Mouse (Mus musculus): ENCODE measurements around the gene Neo1. TPM values are rescaled to one million over a fixed set of nuclear protein-coding genes. Genes with fewer than 3 reads are reported as not detected.

Gene Neo1
- total RNA-seq, 2 experiments from 2014 or later, result 78.9 to 80.1 TPM

GRCm38 (mm10) chr9:58879836-58880235 lies 156.4 kb downstream of the Neo1 start:
- TF ChIP-seq CTCF (IDR thresholded peaks at IDR 0.05), result no peak
- intact Hi-C loops (cut with DNase I), result no loop called here
- H3K4me3 ChIP-seq, result no peak overlapping the region
- no peak overlapping the region for H3K27ac ChIP-seq
- DNase-seq (ENCODE audit: extremely low spot score in 1 of 2, low spot score in 2 of 2), result no peak

DNA sequence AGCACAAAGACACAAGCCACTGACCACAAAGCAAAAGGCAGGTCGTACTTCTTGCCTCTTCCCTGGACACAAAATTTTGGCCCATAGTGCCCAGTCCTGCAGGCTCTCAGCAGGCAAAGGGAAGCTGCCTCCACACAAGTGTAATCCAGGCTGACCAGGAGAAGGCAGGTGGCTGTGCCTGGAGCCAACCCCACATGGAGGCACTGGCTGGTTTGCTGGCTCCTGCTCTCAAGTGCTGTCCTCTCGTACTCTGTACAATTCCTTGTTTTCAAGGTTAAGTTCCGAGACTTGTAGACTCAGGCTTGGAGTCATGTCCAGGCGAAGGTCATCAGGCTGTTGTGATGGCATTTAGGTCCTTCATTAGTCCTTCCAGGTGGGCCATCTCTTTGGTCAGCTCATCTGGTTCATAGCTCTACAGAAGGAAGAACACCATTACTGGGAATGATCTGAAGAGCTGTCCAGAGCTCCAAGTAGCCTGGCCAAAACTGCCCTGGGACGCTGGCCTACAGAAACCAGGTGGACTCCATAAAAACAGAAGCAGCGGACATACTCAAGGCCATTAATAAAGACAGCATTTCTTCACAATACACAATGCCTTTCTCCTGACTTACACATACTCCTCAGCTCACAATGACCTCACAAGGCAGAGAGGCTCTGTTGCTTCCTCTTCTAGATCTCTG lies 159.2 kb downstream of the Neo1 start:
- DNase-seq (ENCODE audit: extremely low spot score in 1 of 2, low spot score in 2 of 2), result no peak
- Histone ChIP-seq H3K27ac (no peak overlapping the region), H3K4me3 (no peak overlapping the region)
- intact Hi-C loops (cut with DNase I), result no loop called here
- no peak for TF ChIP-seq CTCF (IDR thresholded peaks at IDR 0.05)

- H3K27ac ChIP-seq, result no peak overlapping the region
- TF ChIP-seq CTCF (IDR thresholded peaks at IDR 0.05), result no peak
- DNase-seq (ENCODE audit: extremely low spot score in 1 of 2, low spot score in 2 of 2), result no peak
- H3K4me3 ChIP-seq, result no peak overlapping the region
- intact Hi-C loops (cut with DNase I), result loop anchor here (2.0 kb wide), 1 partner anchor 337 kb away; no protein-coding TSS in a partner anchor
Observed at GRCm38 (mm10) chr9:58875439-58875838, 160.8 kb downstream of the Neo1 start.

DNA sequence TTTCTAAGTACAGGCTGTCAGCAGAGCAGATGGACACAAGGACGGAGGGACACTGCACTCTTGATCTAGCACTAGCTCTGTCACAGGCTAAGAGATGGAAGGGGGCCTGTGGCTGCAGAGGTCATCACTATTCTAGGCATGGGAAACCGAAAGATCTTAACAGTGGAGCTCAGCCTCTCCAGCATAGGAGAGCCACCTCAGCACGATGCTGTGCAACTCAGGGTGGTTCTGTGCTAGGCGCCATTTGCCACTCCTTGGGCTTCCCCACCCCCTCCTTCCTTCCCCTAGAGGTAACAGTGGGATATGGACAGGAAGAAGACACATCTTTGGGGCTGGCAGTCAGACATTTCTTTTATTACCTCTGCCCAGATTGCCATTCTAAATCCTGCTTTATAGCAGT lies 161.9 kb downstream of the Neo1 start:
- no peak for TF ChIP-seq CTCF (IDR thresholded peaks at IDR 0.05)
- Histone ChIP-seq H3K4me3 (no peak overlapping the region), H3K27ac (no peak overlapping the region)
- no peak for DNase-seq (ENCODE audit: extremely low spot score in 1 of 2, low spot score in 2 of 2)
- intact Hi-C loops (cut with DNase I), result loop anchor here (1.0 to 5.0 kb wide), 3 partner anchors 164 to 336 kb away; no protein-coding TSS in a partner anchor

- DNase-seq (ENCODE audit: extremely low spot score in 1 of 2, low spot score in 2 of 2), result peak; percentile 63 to 71
- peak; percentile 82 for TF ChIP-seq CTCF (IDR thresholded peaks at IDR 0.05)
- intact Hi-C loops (cut with DNase I), result loop anchor here (1.0 to 5.0 kb wide), 3 partner anchors 163 to 335 kb away; no protein-coding TSS in a partner anchor
- Histone ChIP-seq H3K27ac (no peak overlapping the region), H3K4me3 (no peak overlapping the region)
Observed at GRCm38 (mm10) chr9:58873541-58874324, 162.5 kb downstream of the Neo1 start.

DNA sequence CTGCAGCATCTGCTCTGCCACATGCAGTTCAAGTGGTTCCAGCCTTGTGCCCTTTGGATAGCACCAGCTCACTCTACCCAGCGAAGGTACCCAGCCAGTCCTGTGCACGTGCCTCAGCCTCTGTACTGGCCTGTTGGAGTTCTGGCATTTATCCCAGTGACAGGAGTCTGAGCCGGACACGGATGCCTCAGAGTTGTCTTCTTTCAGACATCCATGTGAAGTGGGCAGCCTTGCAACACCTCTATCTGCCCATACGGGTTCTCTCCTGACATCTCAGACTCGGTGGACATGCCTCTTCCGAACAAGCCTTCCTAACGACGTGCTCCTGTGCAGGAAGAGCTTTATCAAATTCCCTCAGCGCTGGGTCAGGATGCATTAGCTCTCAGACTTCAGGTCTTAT lies 165.1 kb downstream of the Neo1 start:
- TF ChIP-seq CTCF (IDR thresholded peaks at IDR 0.05), result no peak
- intact Hi-C loops (cut with DNase I), result loop anchor here (5.0 kb wide), 1 partner anchor 294 kb away; no protein-coding TSS in a partner anchor
- DNase-seq (ENCODE audit: extremely low spot score in 1 of 2, low spot score in 2 of 2), result no peak
- H3K27ac ChIP-seq, result no peak overlapping the region
- H3K4me3 ChIP-seq, result no peak overlapping the region

DNA sequence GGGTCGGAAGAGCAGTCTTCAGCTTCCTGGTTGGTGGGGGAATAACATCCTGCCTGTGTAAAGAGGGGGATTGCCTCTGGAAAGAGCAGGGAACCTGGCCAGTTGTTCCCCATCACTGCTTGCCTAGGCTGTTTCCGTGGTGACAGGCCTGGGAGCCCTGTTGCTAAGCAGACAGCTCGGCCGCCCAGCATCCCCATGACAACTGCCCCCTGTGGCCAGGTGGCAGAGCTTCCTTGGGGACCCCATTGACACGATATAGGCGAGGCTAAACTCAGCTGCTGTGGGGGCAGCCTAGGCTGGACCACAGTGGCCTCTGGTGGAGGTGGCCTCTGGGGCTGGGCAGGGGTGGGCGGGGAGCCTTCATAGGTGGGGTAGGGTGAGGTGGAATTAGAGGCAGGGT lies 172.4 kb downstream of the Neo1 start:
- H3K27ac ChIP-seq, result no peak overlapping the region
- intact Hi-C loops (cut with DNase I), result no loop called here
- H3K4me3 ChIP-seq, result no peak overlapping the region
- DNase-seq (ENCODE audit: extremely low spot score in 1 of 2, low spot score in 2 of 2), result no peak
- TF ChIP-seq CTCF (IDR thresholded peaks at IDR 0.05), result no peak; the same call in 1 of the 2 replicates

DNA sequence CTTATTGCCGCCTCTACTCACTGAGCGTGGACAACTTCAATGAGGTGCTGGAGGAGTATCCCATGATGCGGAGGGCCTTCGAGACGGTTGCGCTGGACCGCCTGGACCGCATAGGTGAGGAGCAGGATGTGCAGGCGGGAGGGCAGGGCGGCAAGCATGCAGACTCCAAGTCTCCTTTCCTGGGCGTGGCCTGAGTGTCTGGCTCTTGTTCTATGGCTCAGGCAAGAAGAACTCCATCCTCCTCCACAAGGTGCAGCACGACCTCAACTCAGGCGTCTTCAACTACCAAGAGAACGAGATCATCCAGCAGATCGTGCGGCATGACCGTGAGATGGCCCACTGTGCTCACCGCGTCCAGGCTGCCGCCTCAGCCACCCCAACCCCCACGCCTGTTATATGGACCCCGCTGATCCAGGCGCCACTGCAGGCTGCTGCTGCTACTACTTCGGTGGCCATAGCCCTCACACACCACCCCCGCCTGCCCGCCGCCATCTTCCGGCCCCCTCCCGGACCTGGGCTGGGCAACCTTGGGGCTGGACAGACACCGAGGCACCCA lies 177.1 kb downstream of the Neo1 start:
- Histone ChIP-seq H3K27ac (no peak overlapping the region), H3K4me3 (no peak overlapping the region)
- intact Hi-C loops (cut with DNase I), result no loop called here
- DNase-seq (ENCODE audit: extremely low spot score in 1 of 2, low spot score in 2 of 2), result no peak
- no peak for TF ChIP-seq CTCF (IDR thresholded peaks at IDR 0.05)

DNA sequence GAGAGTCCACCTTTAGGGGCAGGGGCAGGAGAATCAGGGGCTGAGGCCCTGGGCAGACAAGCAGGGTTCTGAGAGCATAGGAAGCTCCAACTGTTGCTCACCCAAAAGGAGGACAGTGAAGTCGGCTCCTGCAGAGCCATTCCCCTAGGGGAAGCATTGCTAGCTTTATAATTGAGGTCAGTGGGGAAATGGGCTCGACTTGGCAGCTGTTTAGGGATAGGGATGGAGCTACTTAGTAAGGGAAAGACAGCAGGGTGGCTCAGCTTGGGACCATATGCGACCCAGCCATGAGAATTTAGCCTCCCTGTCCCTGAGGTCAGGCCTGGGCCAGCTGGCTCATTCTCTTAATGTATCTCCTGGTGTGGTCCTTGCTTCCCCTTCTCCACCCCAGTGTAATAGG lies 181.3 kb downstream of the Neo1 start:
- intact Hi-C loops (cut with DNase I), result no loop called here
- Histone ChIP-seq H3K4me3 (no peak overlapping the region), H3K27ac (no peak overlapping the region)
- no peak for TF ChIP-seq CTCF (IDR thresholded peaks at IDR 0.05)
- DNase-seq (ENCODE audit: extremely low spot score in 1 of 2, low spot score in 2 of 2), result no peak

DNA sequence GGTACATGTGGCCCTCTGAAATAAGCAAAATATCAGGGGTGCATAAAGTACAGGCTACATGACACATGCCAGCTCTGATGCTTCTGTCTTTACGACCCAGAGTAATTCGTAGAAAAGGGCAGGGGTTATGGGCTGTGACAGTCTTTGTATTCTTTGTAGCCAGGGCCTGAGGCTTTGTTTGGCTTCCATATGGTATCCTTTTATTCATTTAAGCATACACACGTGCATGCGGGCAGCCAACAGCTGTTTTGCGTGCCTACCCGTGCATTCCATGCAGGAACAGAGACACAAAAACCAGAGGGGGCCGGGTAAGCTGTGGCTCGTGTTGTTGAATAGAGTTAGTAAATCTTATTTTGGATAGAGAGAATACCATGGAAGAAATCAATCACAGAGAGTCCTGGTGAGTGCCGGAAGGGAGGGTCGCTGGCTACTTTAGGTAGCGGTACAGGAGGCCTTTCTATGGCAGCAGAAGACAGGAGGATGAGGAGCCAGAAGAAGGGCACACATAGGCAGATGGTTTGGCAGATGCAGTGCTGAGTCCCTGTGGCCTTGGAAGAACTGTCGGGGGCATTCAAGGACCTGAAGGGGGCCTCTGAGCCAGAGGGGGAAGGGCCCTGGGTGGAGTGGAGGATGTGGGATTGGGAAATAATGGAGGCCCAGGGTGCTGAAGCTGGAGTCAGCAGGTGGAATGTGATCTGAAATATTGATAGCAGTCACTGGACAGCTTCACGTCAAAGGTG lies 186.5 kb downstream of the Neo1 start:
- DNase-seq (ENCODE audit: extremely low spot score in 1 of 2, low spot score in 2 of 2), result no peak
- no peak for TF ChIP-seq CTCF (IDR thresholded peaks at IDR 0.05)
- intact Hi-C loops (cut with DNase I), result no loop called here
- Histone ChIP-seq H3K27ac (no peak overlapping the region), H3K4me3 (no peak overlapping the region)

DNA sequence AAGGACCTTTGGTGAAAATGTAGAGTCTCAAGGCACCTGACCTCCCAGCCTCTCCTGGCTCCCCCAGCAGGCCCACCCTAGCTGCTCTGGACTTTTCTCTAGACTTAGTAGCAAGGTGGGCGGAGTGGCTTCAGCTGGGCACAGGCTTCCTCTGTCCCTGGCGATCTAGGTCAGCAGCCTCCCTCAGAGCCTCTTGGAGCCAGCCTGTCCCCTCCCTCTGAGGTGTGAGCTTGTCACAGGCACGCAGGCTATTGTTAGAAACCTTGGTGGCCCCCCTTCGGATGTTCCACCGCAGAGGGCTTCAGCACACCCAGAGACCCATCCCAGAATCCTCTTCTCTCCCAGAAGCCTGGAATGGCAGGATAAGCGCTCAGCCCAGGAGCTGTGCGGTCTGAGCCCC lies 188.6 kb downstream of the Neo1 start:
- H3K4me3 ChIP-seq, result no peak overlapping the region
- DNase-seq (ENCODE audit: extremely low spot score in 1 of 2, low spot score in 2 of 2), result no peak
- TF ChIP-seq CTCF (IDR thresholded peaks at IDR 0.05), result no peak
- no peak overlapping the region for H3K27ac ChIP-seq
- intact Hi-C loops (cut with DNase I), result no loop called here

GRCm38 (mm10) chr9:58847008-58847407 lies 189.2 kb downstream of the Neo1 start:
- Histone ChIP-seq H3K4me3 (no peak overlapping the region), H3K27ac (no peak overlapping the region)
- intact Hi-C loops (cut with DNase I), result no loop called here
- DNase-seq (ENCODE audit: extremely low spot score in 1 of 2, low spot score in 2 of 2), result no peak
- no peak for TF ChIP-seq CTCF (IDR thresholded peaks at IDR 0.05)
